Mouse (Mus musculus): ENCODE data around the gene Itga1.
A peak's percentile ranks its signal among the peaks of the same experiment; 100 is the strongest.

Itga1 gene

GRCm38 (mm10) chr13:115099381-115099780, 2.4 kb downstream of the Itga1 start:
- no peak for DNase-seq (ENCODE audit: low read depth, low spot score)

GRCm38 (mm10) chr13:115098227-115098626, 3.5 kb downstream of the Itga1 start:
- DNase-seq (ENCODE audit: low read depth, low spot score): no peak

GRCm38 (mm10) chr13:115096965-115097364, 4.8 kb downstream of the Itga1 start:
- no peak for DNase-seq (ENCODE audit: low read depth, low spot score)

DNA sequence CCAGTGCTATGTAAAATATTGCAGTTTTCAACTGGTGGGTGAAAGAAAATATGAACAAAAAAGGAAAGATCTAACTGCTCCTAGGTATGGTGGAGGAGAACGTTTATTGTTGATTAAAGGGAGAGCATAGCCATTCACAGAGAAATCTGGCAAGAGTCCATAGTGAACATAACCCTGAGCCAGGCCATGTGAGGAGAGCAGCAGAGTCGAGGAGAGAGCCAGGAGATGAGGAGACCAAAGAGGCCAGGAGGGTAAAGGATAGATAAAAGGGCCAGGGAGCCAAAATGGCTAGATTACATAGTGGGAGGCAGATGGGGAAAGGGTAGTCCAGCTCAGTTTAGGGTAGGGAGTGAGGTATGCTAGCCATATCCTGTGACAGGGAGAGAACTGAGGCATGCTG, 5.5 kb downstream of the Itga1 start:
- no peak for DNase-seq (ENCODE audit: low read depth, low spot score)

- DNase-seq (ENCODE audit: low read depth, low spot score): no peak
These were observed 6.4 kb downstream of the Itga1 start for GRCm38 (mm10) chr13:115095392-115095791.

- DNase-seq (ENCODE audit: low read depth, low spot score): no peak
These were observed 10.3 kb downstream of the Itga1 start for GRCm38 (mm10) chr13:115091511-115091910.

GRCm38 (mm10) chr13:115090977-115091445, 10.8 kb downstream of the Itga1 start:
- no peak for DNase-seq (ENCODE audit: low read depth, low spot score)

DNA sequence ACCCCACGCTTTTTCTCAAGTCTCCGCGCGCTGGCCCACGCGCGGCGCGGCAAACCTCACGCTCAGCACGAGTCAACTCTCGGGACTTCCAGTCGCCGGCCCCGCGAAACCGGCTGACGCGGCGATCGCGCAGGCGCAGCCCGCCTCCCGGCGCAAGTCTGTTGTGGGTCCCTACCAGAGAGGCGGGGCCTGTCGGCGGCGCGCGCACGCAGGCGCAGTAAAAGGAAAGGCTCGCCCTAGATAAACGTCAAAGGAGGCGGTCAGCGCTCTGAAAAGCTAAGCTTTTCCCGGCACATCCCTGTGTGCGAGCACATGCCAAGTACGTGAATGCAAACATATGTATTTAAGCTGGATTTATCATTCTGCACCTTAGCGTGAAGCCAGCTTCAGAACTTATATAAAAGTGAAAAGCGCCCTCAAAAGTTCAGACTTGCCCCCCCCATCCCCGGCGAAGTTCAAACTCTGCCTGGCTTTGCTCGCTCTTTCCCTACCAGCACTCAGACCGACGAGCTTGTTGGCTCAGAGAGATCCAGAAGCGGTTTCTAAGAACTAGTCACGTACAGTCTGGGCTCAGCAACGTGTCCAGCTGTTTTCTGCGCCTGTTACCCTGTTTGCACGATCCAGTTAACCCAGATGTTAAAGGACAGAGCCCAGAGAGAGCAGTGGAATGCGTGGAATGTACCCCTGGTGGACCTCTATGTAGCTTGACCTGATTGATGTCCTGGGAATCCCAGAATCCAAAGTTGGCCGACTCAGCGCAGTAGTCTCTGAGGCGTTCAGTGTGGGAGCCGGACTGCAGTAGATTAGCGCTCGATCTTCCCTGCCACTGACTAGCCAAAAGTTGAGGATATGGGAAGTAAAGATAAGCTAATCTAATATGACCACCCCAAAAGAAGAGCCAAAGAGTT, 11.4 kb downstream of the Itga1 start, which contains the start of gene Pelo:
TSS of gene Pelo (minus strand) at position 118 of the 908 bp plus-strand sequence.
- DNase-seq (ENCODE audit: low read depth, low spot score): peak; percentile 75

- no peak for DNase-seq (ENCODE audit: low read depth, low spot score)
These were observed 12.3 kb downstream of the Itga1 start for GRCm38 (mm10) chr13:115089395-115090025.

GRCm38 (mm10) chr13:115089020-115089394, 12.8 kb downstream of the Itga1 start:
- no peak for DNase-seq (ENCODE audit: low read depth, low spot score)

DNA sequence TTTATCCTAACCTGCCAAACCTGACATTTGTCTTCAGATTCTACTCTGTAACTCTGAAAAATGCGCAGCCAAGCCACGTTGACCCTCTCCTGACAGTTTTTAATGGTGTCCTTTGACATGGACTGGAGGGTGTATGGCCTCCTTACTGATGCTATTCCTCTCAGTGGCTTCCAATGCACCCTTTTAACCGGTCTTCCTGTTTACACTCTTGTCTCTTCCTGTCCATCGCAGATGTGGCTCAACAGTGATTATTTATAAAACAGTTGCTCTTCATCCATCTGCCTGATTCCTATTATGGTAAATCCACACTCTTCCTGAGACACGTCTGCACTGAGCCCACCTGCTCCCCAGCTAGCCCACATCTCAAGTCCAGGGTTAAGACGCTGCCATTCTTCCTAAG, 15.8 kb downstream of the Itga1 start:
- DNase-seq (ENCODE audit: low read depth, low spot score): no peak

GRCm38 (mm10) chr13:115082339-115082738, 19.4 kb downstream of the Itga1 start:
- DNase-seq (ENCODE audit: low read depth, low spot score): no peak

- DNase-seq (ENCODE audit: low read depth, low spot score): no peak
These were observed 21.7 kb downstream of the Itga1 start for GRCm38 (mm10) chr13:115079996-115080585.

DNA sequence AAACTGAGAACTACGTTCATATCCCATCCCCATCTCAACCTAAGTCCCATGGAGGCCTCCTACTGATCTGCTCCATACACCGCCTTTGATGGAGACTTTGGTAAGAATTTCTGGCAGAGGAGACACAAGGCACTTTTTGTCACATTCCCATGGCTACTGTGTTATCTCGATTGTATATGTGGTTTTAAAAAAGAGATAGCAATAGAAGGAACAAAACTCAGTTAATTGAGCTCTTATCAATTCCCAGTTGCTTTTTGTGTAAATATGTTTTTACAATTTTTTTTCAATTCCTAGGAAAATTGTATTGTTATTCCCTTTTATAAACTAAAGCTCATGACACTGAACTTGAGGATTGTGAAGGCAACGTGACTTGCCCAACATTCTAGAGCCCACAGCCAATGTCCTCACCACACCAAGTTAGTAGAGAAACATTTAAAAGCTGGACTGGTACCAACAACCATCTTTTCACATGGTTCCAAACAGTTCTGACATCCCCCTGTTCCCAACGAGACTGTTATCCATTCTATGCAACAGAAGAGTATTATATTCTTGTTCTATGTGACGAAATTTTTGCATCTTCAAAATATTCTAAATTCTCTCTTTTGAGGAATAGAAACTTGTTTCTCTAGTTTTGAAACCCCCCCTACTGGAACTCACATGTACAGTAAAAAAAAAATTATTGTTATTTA, 22.6 kb downstream of the Itga1 start:
- no peak for DNase-seq (ENCODE audit: low read depth, low spot score)

- DNase-seq (ENCODE audit: low read depth, low spot score): no peak
These were observed 24.2 kb downstream of the Itga1 start for GRCm38 (mm10) chr13:115077346-115078134.

GRCm38 (mm10) chr13:115072386-115072785, 29.4 kb downstream of the Itga1 start:
- DNase-seq (ENCODE audit: low read depth, low spot score): no peak

DNA sequence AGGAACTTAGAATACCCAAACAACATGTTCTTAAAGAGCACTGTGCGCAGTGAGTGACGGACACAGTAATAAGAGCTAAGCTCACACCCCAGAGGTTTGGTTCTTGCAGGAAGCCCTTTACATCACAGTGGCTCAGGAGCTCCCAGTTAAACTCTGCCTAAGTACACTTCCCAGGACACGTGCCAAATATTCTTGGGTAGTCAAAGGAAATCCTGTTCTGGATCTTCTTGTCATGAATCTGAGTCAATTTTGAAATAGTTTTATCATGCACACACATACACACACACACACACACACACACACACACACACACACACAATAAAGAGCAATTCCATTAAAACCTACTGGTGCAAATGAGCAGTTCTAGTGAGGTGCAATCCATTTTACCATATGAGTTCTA, 30.3 kb downstream of the Itga1 start:
- DNase-seq (ENCODE audit: low read depth, low spot score): no peak

DNA sequence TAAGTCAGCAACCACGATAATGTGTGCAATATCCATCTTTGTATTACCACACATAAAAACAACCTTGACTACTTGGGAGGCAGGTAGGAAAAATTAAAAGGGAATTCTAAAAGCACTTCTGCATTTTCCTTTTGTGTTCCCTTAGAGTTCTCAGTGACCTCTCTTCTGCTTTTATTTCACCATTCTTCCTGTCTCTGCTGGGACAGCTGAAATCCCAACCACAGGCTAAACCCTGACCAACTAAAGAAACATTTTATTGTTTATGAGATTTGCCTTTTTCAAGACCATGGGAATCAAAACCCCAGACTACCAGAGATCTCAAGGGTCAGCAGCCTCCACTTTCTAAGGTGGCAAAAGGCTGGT, 33.8 kb downstream of the Itga1 start:
- no peak for DNase-seq (ENCODE audit: low read depth, low spot score)

DNA sequence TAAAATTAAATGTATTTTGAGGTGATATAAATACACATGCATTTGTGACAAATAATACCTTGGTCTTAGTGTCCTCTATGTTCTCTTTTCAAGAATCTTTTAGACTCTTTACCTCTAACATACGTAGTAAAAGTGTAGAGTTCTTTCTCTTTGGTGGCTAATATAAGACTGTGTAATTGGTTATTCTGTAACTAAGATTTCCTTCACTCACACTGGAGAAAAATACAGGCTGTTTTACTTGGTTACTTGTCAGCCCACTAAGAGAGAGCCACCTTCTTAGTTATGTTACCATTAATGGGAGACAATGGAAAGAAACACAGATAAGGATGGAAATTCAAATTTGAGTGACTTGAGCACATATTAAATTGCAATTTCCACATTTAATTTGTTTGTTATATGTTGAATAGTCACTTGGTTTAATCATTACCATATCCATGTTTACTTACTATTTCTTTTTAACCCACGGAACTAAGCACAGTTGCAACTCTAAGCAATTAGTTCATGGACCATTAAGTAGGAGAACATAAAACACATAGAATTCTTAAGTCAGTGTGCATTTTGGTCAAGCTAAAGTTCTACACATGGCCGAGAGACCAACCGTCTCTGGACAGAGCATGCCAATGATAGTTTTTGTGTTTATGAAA, 34.3 kb downstream of the Itga1 start:
- no peak for DNase-seq (ENCODE audit: low read depth, low spot score)

DNA sequence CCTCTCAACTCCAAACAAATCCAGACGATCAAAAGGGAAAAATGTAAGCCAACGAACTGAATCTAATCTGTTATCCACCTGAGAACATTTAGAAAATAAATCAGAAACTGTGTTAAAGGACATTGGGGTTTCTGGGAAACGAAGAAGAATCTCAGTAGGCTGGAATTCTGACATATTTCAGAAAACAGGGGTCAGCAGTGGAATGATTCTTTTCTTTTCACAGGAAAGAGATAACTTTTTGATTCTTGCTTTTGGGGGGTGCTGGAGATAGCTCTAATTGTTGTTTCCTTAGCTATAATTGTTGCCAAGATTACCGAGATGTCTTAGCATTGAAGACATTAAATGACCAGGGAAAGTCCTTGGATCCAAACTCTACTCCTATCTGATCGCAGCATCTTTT, 44.2 kb downstream of the Itga1 start:
- DNase-seq (ENCODE audit: low read depth, low spot score): no peak

GRCm38 (mm10) chr13:115054783-115055182, 47.0 kb downstream of the Itga1 start:
- DNase-seq (ENCODE audit: low read depth, low spot score): no peak
